Mouse (Mus musculus) heart, adult 2 months (tissue): ENCODE results near the gene Nox3. TPM values are rescaled to one million over a fixed set of nuclear protein-coding genes. Genes with fewer than 3 reads are reported as not detected.

Experiments
- DNase-seq, 2 experiments: peaks; one replicate each; pipeline ENCODE4 v3.0.0; 2021
- H3K27ac ChIP-seq: fragments of 200-600 bp; 2 replicates; pipeline ENCODE4 v1.8.1; 2022
- H3K27me3 ChIP-seq: fragments of 200-500 bp; 2 replicates; pipeline ENCODE4 v1.6.1; 2012; ENCODE audit warnings: mild to moderate bottlenecking, low read length, inconsistent platforms, mixed read lengths; ENCODE audit not compliant: control insufficient read depth, insufficient read depth
- H3K36me3 ChIP-seq: fragments of 200-500 bp; 2 replicates; pipeline ENCODE4 v1.6.1; 2012; ENCODE audit warnings: low read length, inconsistent platforms; ENCODE audit not compliant: control insufficient read depth, insufficient read depth
- H3K4me1 ChIP-seq: fragments of 200-500 bp; 2 replicates; pipeline ENCODE4 v1.6.1; 2011; ENCODE audit warnings: low read length; ENCODE audit not compliant: control insufficient read depth, insufficient read depth
- H3K4me3 ChIP-seq: fragments of 200-600 bp; 2 replicates; pipeline ENCODE4 v1.8.1; 2022
- H3K79me2 ChIP-seq: fragments of 200-500 bp; replicated peaks from 2 replicates; pipeline ENCODE4 v1.6.1; 2012; ENCODE audit warnings: mild to moderate bottlenecking, inconsistent platforms, low read length, moderate library complexity, mixed read lengths; ENCODE audit not compliant: control insufficient read depth, insufficient read depth
- H3K9ac ChIP-seq: fragments of 200-500 bp; 2 replicates; pipeline ENCODE4 v1.6.1; 2012; ENCODE audit warnings: low read depth, mild to moderate bottlenecking, control low read depth, inconsistent platforms, low read length, mixed read lengths
- CTCF ChIP-seq: fragments of 200-600 bp; IDR thresholded peaks from 2 replicates; pipeline ENCODE4 v1.8.1; 2022; ENCODE audit warnings: antibody characterized with exemption, mild to moderate bottlenecking, moderate library complexity
- EP300 ChIP-seq: fragments of 200-500 bp; IDR thresholded peaks from 2 replicates; pipeline ENCODE4 v1.6.1; 2011; ENCODE audit warnings: low read depth, low read length, control low read depth; ENCODE audit not compliant: insufficient read depth
- POLR2A ChIP-seq: fragments of 200-500 bp; IDR thresholded peaks from 2 replicates; pipeline ENCODE4 v1.6.1; 2011; ENCODE audit warnings: mild to moderate bottlenecking, low read depth, low read length, control low read depth; ENCODE audit not compliant: insufficient read depth
- WGBS: fragments of 180-500 bp; shearing (Covaris S2); methylation state at CpG from one replicate; pipeline ENCODE4 v1.1.7; 2018; 5-methylcytosine and 5-hydroxymethylcytosine counted together
- intact Hi-C: fragments of 180-260 bp; cut with DNase I; formaldehyde crosslinking; loops from one replicate; pipeline ENCODE4 v1.15.1; 2025
- polyA plus RNA-seq: library from polyadenylated mRNA; depleted of rRNA; stranded (reverse); fragments of >200 nt; gene quantifications from 2 replicates; pipeline ENCODE4 v1.2.3, GENCODE M21; 2012
- total RNA-seq, 2 experiments: library from RNA; stranded (reverse); gene quantifications; 2 replicates each; pipeline ENCODE4 v1.2.3; 2021

Nox3 gene
- total and polyA plus RNA-seq, 3 experiments, result not detected

DNA sequence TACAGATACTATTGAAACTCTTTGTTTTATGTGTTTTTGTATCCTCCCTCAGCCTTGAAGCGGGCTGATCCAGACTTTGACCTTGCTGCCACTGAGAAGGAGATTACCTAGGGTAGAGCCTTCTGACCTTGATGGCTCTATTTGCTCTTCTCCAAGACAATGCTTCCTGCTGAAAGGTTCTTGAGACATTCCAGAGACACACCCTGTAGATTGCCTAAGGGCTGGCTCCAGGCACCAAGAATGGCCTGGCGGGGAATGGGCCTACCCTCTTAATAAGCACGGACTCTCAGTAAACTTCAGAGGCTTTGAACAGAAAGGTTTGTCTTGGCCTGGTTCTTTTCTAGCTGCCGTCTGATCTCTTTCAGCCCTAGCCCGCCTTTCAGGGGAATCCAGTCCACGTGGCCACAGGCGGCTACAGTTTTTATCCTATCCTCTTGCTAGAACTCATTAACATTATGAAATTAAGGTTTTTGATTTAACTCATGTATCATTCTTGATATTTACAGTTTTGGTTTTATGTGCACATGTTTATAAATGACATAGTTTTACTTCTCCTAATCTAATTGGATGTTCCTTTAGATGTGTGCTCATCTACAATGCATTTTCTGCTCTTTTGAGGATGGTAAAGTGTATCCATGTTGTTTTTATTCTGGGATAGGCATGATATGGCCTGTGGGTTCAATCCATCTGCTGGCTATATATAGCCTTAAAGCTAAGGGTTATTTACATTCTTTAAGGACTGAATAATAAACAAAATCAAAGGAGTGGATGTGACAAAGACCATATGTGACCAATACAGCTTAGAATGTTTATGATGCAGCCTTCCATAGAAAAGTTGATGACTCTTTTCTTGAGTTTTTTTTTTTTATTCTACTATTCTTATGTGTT lies 79.5 kb downstream of the Nox3 start:
- WGBS, result 71% methylated on average over 7 of the region's 7 CpGs
- no peaks in the 10 kb centered on the region for H3K36me3 ChIP-seq
- H3K4me3 ChIP-seq, result no peak overlapping the region
- H3K27me3 ChIP-seq, result peaks cover 1% of the 10 kb centered on the region; the same call in 1 of the 2 replicates
- H3K4me1 ChIP-seq, result no peaks in the 10 kb centered on the region
- H3K79me2 ChIP-seq, result no peaks in the 10 kb centered on the region
- H3K27ac ChIP-seq, result no peak overlapping the region
- H3K9ac ChIP-seq, result no peak overlapping the region
- intact Hi-C loops, result no loop called here
- DNase-seq, result no peak
- TF ChIP-seq CTCF (no peak), POLR2A (no peak), EP300 (no peak)

DNA sequence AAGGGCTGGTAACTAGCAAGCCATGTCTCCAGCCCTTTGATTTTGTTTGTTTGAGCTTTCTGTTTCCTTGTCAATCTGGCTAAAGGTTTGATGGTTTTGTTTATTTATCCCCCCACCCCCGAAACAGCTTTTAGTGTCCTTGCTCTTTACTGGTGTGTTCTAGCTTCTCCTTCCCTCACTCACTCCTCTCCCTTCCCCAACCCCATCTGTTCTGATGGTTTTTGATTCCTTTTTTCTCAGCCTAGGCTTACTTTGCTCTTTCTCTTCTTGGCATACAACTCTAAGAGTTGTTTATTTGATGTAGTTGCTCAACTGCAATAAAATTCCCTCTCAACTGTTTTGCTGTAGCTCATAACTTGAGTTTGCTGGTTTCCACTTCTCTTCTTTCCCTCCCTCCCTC lies 80.5 kb downstream of the Nox3 start:
- peaks cover 1% of the 10 kb centered on the region; the same call in 1 of the 2 replicates for H3K27me3 ChIP-seq
- 40% methylated on average over 1 of the region's 1 CpGs for WGBS
- H3K4me3 ChIP-seq, result no peak overlapping the region
- intact Hi-C loops, result no loop called here
- H3K36me3 ChIP-seq, result no peaks in the 10 kb centered on the region
- no peak for TF ChIP-seq CTCF
- TF ChIP-seq POLR2A, result no peak
- TF ChIP-seq EP300, result no peak
- no peak overlapping the region for H3K27ac ChIP-seq
- H3K79me2 ChIP-seq, result no peaks in the 10 kb centered on the region
- H3K9ac ChIP-seq, result no peak overlapping the region
- DNase-seq, result no peak
- no peaks in the 10 kb centered on the region for H3K4me1 ChIP-seq

DNA sequence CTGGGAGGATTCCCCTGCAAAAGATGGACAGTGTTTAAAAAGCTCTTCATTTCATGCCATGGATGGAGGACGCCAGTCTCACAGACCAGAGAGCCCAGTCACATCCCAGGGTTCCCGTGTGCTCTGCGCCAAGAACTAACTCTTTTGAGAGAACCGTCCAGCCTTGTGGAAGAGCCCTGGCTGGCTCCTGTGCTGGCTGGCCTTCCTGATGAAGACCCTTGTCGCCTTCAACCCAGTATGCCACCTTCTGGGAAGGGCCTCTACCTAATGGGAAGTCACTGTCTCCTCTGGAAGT lies 84.3 kb downstream of the Nox3 start:
- no peak overlapping the region for H3K27ac ChIP-seq
- H3K27me3 ChIP-seq, result peaks cover 1% of the 10 kb centered on the region; the same call in 1 of the 2 replicates
- no peak for DNase-seq
- H3K36me3 ChIP-seq, result no peaks in the 10 kb centered on the region
- H3K9ac ChIP-seq, result no peak overlapping the region
- TF ChIP-seq CTCF, result no peak
- no peak for TF ChIP-seq EP300
- TF ChIP-seq POLR2A, result no peak
- WGBS, result 85% methylated on average over 5 of the region's 5 CpGs
- H3K79me2 ChIP-seq, result no peaks in the 10 kb centered on the region
- no peaks in the 10 kb centered on the region for H3K4me1 ChIP-seq
- intact Hi-C loops, result no loop called here
- no peak overlapping the region for H3K4me3 ChIP-seq

DNA sequence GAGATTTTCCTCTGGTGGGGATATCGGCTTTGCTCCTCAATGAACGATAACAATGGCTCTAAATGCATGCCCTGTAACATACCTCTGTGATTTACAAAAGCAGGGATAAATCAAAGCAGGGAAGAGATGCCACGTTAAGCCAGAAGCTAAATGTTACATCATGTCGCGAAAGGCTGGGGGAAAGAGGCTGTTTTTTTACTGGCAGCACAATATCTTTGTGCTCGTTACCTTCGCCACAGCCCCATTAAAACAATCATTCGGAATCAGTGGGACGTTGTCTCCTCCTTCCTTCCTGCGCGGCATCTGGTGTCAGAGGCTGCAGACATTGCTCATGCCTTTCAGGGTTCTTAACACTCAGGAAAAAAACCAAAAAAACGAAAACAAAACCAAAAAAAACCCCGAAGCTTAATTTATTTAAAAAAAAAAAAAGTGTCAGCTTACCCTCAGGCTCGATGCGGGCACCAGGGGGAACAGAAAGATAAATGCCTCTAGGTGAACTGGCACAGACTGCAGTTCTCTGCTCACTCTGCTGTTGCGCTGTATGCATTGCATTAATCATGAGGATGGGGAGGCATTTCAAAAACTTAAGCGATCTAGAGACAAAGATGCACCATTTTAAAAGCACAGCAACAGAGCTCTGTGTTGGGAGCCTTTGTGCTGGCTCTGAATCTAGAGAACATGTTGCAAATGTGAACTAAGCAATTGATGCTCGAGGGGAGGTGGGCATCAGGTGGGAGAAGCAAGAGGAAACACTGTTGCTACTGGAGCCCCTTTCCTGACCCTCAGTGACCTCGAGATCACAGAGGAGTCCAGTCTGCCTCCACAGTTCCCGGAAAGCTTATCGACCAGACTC lies 84.9 kb downstream of the Nox3 start:
- no peak for DNase-seq
- WGBS, result 29% methylated on average over 21 of the region's 21 CpGs
- Histone ChIP-seq H3K9ac (no peak overlapping the region), H3K36me3 (no peaks in the 10 kb centered on the region), H3K4me1 (no peaks in the 10 kb centered on the region), H3K79me2 (no peaks in the 10 kb centered on the region), H3K27ac (no peak overlapping the region), H3K27me3 (peaks cover 1% of the 10 kb centered on the region; the same call in 1 of the 2 replicates), H3K4me3 (no peak overlapping the region)
- intact Hi-C loops, result no loop called here
- no peak for TF ChIP-seq CTCF
- TF ChIP-seq POLR2A, result no peak
- TF ChIP-seq EP300, result no peak

DNA sequence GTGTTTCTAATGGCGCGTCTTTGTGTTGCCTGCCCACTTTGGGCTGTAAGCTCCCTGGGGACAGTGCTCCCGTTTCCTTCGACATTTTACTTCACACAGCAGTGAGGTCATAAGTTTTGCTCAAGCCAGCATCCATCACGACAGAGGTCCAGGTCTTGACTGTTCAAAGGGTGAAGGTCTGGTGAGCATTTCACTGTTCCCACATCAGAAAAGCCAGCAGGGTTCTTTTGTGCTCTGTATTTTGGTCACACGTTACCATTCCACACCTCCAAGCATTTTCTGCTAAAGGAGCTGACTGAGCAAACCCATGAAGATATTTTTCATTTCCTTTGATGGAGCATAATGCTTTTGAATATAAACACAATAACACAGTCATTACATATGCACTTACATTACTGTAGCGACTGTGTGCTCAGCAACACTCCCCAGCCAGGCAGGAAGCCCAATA lies 85.7 kb downstream of the Nox3 start:
- WGBS, result 57% methylated on average over 7 of the region's 7 CpGs
- intact Hi-C loops, result no loop called here
- Histone ChIP-seq H3K9ac (no peak overlapping the region), H3K4me3 (no peak overlapping the region), H3K27ac (no peak overlapping the region), H3K79me2 (no peaks in the 10 kb centered on the region), H3K27me3 (peaks cover 1% of the 10 kb centered on the region; the same call in 1 of the 2 replicates), H3K4me1 (no peaks in the 10 kb centered on the region), H3K36me3 (no peaks in the 10 kb centered on the region)
- DNase-seq, result no peak
- TF ChIP-seq CTCF (no peak), POLR2A (no peak), EP300 (no peak)
